Mouse (Mus musculus) small intestine, adult 2 months (tissue): Measurements from ENCODE around the gene Gm6993.

Source experiments
- CTCF ChIP-seq: fragments of 200-500 bp; IDR thresholded peaks from 2 replicates; pipeline ENCODE4 v1.5.1; 2012; ENCODE audit warnings: low read depth, mild to moderate bottlenecking, control low read depth, inconsistent platforms, low read length, moderate library complexity, mixed read lengths; ENCODE audit not compliant: insufficient replicate concordance, insufficient read length; ENCODE audit errors: extremely low read depth
- POLR2A ChIP-seq: fragments of 200-500 bp; IDR thresholded peaks from 2 replicates; pipeline ENCODE4 v1.6.1; 2012; ENCODE audit warnings: low read depth, mild to moderate bottlenecking, control low read depth, inconsistent platforms, low read length, moderate library complexity

GRCm38 (mm10) chr12:31246153-31246552 lies 5.6 kb downstream of the Gm6993 start:
- TF ChIP-seq CTCF (no peak), POLR2A (no peak)
